Mouse (Mus musculus): ENCODE measurements around the gene Cdk7. TPM values are rescaled to one million over a fixed set of nuclear protein-coding genes. Genes with fewer than 3 reads are reported as not detected.
A peak's percentile ranks its signal among the peaks of the same experiment; 100 is the strongest.

Cdk7 gene
- total RNA-seq, 1 experiment from 2014 or later, result 45.6 TPM

GRCm38 (mm10) chr13:100725194-100725593, 5.5 kb downstream of the Cdk7 start:
- DNase-seq, result no peak

GRCm38 (mm10) chr13:100724051-100724754, 6.5 kb downstream of the Cdk7 start:
- DNase-seq, result no peak

GRCm38 (mm10) chr13:100721656-100722055, 9.1 kb downstream of the Cdk7 start:
- no peak for DNase-seq

GRCm38 (mm10) chr13:100715467-100715866, 15.3 kb downstream of the Cdk7 start:
- DNase-seq, result no peak

DNA sequence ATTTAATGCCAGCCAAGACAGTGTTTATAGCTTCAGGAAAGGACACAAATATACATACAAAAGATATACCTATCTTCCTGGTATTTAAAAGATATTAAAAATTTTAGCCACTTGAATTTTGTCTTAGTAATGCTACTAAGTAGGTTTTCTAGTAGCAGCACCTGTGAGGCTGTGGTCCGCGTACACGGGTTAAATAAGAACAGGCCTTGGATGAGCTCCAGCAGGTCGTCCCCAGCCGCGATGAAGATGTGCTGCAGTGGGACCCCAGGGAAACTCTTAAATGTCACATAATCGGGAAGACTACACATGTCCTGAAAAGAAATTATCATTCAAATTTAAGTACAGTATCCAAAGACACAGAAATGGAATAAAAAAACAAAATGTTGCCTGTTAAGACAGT, 24.5 kb downstream of the Cdk7 start:
- no peak for DNase-seq

DNA sequence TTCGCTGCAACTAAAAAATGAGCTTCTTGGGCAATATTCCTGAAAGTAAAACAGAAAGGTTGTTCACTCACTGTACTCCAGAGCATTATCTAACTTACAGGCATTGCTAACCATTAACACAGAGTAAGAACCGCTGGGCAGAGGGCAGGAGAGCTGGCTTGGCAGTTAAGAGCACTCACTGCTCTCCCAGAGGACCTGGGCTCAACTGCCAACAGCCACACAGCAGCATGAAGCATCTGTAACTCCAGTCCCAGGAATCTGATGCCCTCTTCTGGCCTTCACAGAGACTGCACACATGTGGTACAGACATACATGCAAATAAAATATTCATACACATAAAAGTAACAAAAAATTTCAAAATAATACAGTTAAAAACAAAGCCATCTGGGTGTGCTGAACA, 27.3 kb downstream of the Cdk7 start:
- no peak for DNase-seq

- DNase-seq, result no peak
Measured at GRCm38 (mm10) chr13:100698866-100699265, 31.9 kb downstream of the Cdk7 start.

GRCm38 (mm10) chr13:100697541-100697940, 33.2 kb downstream of the Cdk7 start:
- DNase-seq, result no peak

DNA sequence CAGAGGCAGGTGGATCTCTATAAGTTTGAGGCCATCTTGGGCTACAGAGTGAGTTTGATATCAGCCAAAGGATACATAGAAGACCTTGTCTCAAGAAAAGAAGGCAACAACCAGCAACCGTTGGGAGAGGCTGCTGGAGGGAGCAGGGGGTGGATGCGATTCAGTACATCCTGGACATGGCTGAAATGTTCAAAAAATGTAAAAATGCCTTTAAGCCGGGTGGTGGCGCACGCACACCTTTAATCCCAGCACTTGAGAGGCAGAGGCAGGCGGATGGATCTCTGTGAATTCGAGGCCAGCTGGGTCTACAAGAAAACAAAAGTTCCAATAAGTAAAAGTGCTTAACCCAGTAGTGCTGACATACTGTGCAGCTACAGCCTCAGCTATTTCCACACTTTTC, 43.2 kb downstream of the Cdk7 start:
- DNase-seq, result no peak

DNA sequence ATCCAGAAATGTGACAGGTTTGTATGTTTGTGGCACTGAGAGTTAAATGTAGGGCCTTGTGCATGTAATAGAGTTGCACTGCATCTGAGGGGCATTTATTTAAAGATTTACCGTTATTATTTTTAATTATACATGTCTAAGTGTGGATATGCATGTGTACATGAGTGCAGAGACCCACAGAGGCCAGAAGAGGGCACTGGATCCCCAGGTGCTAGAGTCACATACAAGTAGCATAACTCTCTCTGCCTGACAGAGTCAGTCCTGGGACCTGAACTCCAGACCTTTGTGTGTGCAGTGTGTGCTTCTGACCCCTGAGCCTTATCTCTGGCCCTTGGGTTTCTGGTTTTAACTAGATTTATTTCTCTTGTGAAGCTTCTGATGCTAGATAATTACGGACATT, 46.4 kb downstream of the Cdk7 start:
- DNase-seq, result no peak

DNA sequence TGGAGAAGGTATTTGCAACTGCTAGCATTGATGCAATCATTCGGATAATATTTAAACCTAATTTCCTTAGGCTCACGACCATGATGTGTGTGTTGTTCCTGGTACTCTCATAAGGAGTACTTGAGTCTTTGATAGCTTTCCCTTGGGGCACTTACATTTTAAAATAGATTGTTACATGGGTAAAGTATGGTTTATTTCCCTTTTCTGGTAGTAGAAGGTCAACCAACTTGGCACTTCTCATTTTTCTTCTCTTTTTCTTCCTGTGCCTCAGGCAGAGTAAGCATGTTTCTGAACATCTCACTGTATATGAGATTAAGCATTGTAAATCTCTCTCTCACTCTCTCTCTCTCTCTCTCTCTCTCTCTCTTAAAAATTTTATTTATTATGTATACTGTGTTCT, 47.9 kb downstream of the Cdk7 start:
- no peak for DNase-seq

- no peak for DNase-seq
Measured at GRCm38 (mm10) chr13:100681615-100682014, 49.1 kb downstream of the Cdk7 start.

DNA sequence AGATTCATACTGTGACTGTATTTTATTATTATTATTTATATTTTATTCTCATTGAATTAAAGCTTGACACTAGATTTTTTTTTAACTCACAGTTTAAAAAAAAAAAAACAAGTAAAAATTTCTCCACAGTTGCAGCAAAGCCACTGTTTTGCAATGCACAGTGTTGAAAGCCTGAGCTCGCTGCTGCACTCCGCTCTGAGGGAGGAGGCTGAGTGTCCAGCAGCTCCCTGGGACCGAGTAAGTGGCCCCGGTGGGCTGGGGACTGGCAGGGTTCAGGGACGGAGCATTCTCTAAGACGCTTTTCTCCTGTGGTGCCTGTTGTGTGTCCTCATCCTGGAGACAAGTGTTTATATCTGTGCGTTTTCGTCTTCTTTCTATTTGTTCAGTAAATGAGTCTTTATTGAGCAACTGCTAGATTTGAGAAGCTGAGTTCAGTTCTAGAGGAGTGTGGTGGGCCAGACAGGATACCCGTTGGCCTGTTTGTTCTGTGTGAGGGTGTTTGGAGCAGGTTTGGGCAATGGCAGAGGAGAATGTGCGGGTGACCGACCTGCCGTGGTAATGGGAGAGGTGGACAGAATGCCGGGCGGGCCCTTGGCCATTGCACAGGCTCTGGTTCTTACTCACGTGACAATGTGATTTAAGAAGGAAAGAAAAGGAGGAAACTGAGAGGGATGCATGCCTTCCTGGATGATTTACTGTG, 54.7 kb downstream of the Cdk7 start:
- no peak for DNase-seq

- DNase-seq, result no peak
Measured at GRCm38 (mm10) chr13:100670181-100670741, 60.5 kb downstream of the Cdk7 start.

- peak; percentile 18 for DNase-seq
Measured at GRCm38 (mm10) chr13:100669291-100670022, 61.3 kb downstream of the Cdk7 start, which contains the start of gene Ccdc125. TSS of gene Ccdc125 (plus strand) at chr13:100669717.

- peak; percentile 41 for DNase-seq
Measured at GRCm38 (mm10) chr13:100659864-100660456, 70.8 kb downstream of the Cdk7 start.

GRCm38 (mm10) chr13:100658091-100658490, 72.6 kb downstream of the Cdk7 start:
- DNase-seq, result no peak

Other genes starting within 250 kb of the Cdk7 start
- gene Gtf2h2, start 238.4 kb downstream of the Cdk7 start, total RNA-seq (2021), result 37.6 and 39.8 TPM in 2 replicates
- 9.5 and 10.7 TPM in 2 replicates for gene Ocln, start 178.2 kb downstream of the Cdk7 start, total RNA-seq (2021)
- 0.61 and 0.86 TPM in 2 replicates for gene Marveld2, start 114.0 kb downstream of the Cdk7 start, total RNA-seq (2021)
- 68.4 and 77.9 TPM in 2 replicates for gene Ak6, start 80.0 kb downstream of the Cdk7 start, total RNA-seq (2021)
- 22.6 and 22.8 TPM in 2 replicates for gene Rad17, start 79.9 kb downstream of the Cdk7 start, total RNA-seq (2021)
- gene Taf9, start 79.4 kb downstream of the Cdk7 start, total RNA-seq (2021), result 4.9 and 13.1 TPM in 2 replicates
- 0.62 and 1.3 TPM in 2 replicates for gene Ccdc125, start 61.2 kb downstream of the Cdk7 start, total RNA-seq (2021)
- 116 and 146 TPM in 2 replicates for gene Mrps36, start 13.7 kb upstream of the Cdk7 start, total RNA-seq (2021)
- 2.1 and 2.5 TPM in 2 replicates for gene Cenph, start 45.0 kb upstream of the Cdk7 start, total RNA-seq (2021)
- 9.4 and 12.2 TPM in 2 replicates for gene Ccnb1, start 55.6 kb upstream of the Cdk7 start, total RNA-seq (2021)
- 46.1 and 47.9 TPM in 2 replicates for gene Slc30a5, start 102.5 kb upstream of the Cdk7 start, total RNA-seq (2021)

Measured in adrenal gland, postnatal 25 days (tissue).